Mouse (Mus musculus): Measurements from ENCODE around the gene Pou6f1. TPM values are rescaled to one million over a fixed set of nuclear protein-coding genes. Genes with fewer than 3 reads are reported as not detected.
"Not testable (repeated sequence)": the region's sequence is repeated elsewhere in the genome, so short reads cannot be mapped to it uniquely, and the experiment has no call there.

Pou6f1 gene
- polyA plus RNA-seq, 1 experiment from 2014 or later, result 29.0 TPM

DNA sequence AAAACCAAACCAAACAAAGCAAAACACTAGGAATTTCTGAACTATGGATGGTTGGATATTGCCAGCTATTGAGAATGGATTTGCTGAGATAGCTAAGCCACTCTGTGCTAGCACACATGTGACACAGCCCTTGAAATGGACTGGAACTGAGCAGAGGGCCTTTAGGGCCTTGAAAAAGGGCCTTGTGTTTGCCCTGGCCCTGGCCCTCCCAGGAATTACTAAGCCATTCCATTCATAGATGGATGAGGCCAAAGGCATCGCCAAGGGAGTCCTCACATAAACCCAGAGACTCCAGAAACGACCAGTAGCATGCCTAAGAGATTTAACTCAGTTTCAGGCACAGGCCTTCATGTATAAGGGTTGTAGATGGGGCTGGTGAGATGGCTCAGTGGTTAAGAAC lies 33.3 kb downstream of the Pou6f1 start:
- H3K27ac ChIP-seq, result no peak overlapping the region
- no peaks in the 10 kb centered on the region for H3K4me1 ChIP-seq
- no peaks in the 10 kb centered on the region for H3K36me3 ChIP-seq
- H3K4me2 ChIP-seq (replicated peaks), result no peak overlapping the region
- 63% methylated on average over 2 of the region's 2 CpGs for WGBS
- H3K9me3 ChIP-seq, result no peaks in the 10 kb centered on the region
- H3K4me3 ChIP-seq, result no peak overlapping the region
- no peak overlapping the region for H3K9ac ChIP-seq
- no peak for ATAC-seq (ENCODE audit: low FRiP score, low read depth)
- no peaks in the 10 kb centered on the region for H3K27me3 ChIP-seq (replicated peaks)

GRCm38 (mm10) chr15:100557705-100558433 lies 41.9 kb downstream of the Pou6f1 start:
- 81% methylated on average over 5 of the region's 5 CpGs for WGBS
- no peaks in the 10 kb centered on the region for H3K36me3 ChIP-seq
- H3K9me3 ChIP-seq, result no peaks in the 10 kb centered on the region
- no peak overlapping the region for H3K4me3 ChIP-seq
- no peak overlapping the region for H3K9ac ChIP-seq
- no peaks in the 10 kb centered on the region for H3K27me3 ChIP-seq (replicated peaks)
- H3K4me1 ChIP-seq, result no peaks in the 10 kb centered on the region
- ATAC-seq (ENCODE audit: low FRiP score, low read depth), result no peak
- no peak overlapping the region for H3K27ac ChIP-seq
- H3K4me2 ChIP-seq (replicated peaks), result no peak overlapping the region

DNA sequence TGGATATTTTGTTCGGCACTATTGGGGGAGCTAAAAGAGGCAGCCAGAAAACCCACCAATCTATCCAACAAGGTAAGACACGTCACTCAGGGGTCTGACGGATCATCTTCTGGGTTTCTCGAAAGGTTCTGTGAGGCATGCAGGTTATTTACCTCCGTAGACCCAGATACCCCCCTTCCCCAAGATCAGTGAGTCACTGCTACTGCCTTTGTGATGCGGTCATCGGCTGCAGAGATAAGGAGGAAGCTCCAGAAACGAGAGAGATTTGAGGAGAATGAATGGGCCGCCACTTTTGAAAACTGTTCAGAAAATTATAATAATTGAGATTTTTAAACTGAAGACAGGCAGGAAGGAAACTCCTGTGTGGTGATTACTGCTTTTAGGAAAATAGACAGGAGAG lies 43.4 kb downstream of the Pou6f1 start:
- Histone ChIP-seq H3K4me1 (no peaks in the 10 kb centered on the region), H3K36me3 (no peaks in the 10 kb centered on the region), H3K4me2 (replicated peaks) (no peak overlapping the region), H3K4me3 (no peak overlapping the region), H3K9me3 (no peaks in the 10 kb centered on the region), H3K27ac (no peak overlapping the region), H3K9ac (no peak overlapping the region), H3K27me3 (replicated peaks) (no peaks in the 10 kb centered on the region)
- 87% methylated on average over 9 of the region's 9 CpGs for WGBS
- ATAC-seq (ENCODE audit: low FRiP score, low read depth), result no peak

DNA sequence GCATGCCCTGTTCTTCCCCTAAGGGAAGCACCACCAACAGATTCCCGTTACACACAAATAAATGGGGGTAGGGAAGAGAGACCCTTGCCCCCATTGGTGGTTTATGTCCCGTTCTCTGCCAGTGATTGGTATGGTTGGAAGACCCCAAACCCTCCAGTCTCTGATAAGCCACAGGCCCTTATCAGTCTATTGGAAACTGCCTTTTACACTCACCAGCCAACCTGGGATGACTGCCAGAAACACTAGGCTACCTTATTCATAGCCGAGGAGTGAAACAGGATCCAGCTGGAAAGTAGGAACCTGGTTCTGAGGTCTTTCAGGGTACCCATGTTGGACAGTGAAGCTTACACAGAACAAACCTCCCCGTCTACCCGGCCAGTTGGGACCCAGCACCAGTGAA lies 43.8 kb downstream of the Pou6f1 start:
- H3K4me2 ChIP-seq (replicated peaks), result no peak overlapping the region
- 94% methylated on average over 5 of the region's 5 CpGs for WGBS
- H3K27ac ChIP-seq, result no peak overlapping the region
- peaks cover under 1% of the 10 kb centered on the region; the same call in 1 of the 2 replicates for H3K4me1 ChIP-seq
- no peak overlapping the region for H3K9ac ChIP-seq
- ATAC-seq (ENCODE audit: low FRiP score, low read depth), result no peak
- no peaks in the 10 kb centered on the region for H3K36me3 ChIP-seq
- H3K9me3 ChIP-seq, result no peaks in the 10 kb centered on the region
- no peak overlapping the region for H3K4me3 ChIP-seq
- H3K27me3 ChIP-seq (replicated peaks), result no peaks in the 10 kb centered on the region

DNA sequence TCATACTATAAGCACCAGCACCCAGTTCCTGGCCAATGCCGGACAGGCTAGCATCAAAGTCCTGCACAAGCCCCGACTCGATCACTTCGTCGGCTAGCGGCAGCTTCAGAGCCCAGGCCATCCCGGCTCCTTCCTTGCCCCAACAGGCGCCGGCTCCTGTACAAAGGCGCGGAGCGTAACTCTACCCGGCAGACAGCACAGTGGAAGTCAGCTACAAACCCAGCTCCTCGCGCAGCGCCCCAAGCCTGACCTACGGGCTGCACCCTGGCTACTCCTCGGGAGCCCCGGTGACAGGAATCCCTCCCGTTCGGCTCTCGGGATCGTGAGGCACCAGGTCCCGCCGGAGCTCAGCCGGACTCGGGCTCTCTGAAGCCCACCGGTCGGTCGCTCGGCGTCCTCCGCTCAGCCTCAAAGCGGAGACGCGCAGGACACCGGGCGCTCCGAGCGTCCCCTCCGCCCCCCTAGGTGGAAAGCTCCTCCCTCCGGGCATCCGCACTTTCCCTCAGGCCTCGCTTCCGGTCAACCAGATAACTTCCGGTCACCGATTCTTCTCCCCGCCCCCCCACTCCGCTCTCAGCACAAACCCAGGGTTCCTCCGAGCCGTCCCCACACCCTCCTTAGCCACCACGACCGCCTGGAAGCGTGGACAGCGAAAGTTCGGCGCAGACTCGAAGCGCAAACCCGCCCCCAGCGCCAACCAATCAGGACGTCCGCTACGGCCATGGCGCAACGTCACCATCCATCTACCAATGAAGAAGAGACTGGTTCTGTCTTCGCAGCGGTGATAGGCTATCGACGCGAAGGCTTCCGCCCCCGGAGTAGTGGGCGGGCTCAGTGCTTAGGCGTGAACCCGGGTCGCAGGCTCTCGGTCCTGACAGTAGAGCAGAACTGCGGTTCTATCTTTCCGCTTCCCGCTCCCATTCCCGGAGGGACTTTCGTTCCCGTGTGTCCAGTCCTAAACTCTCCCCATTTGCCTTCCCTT lies 48.2 kb downstream of the Pou6f1 start, which contains the start of gene Tfcp2:
Gene Tfcp2, minus strand, starts transcription at position 683 of the 982 bp plus-strand sequence.
- under 1% methylated on average over 84 of the region's 84 CpGs for WGBS
- Histone ChIP-seq H3K9me3 (no peaks in the 10 kb centered on the region), H3K4me3 (peak within 1 kb of the TSS; percentile 91), H3K4me1 (peaks cover 5% of the 10 kb centered on the region; the same call in 1 of the 2 replicates), H3K9ac (peak within 1 kb of the TSS; percentile 88), H3K27me3 (replicated peaks) (no peaks in the 10 kb centered on the region), H3K27ac (peak within 1 kb of the TSS; percentile 81), H3K4me2 (replicated peaks) (peak within 1 kb of the TSS; percentile 90), H3K36me3 (peaks cover 15% of the 10 kb centered on the region)
- ATAC-seq (ENCODE audit: low FRiP score, low read depth), result peak; percentile 100

GRCm38 (mm10) chr15:100550280-100550679 lies 49.5 kb downstream of the Pou6f1 start:
- WGBS, result 94% methylated on average over 4 of the region's 4 CpGs

DNA sequence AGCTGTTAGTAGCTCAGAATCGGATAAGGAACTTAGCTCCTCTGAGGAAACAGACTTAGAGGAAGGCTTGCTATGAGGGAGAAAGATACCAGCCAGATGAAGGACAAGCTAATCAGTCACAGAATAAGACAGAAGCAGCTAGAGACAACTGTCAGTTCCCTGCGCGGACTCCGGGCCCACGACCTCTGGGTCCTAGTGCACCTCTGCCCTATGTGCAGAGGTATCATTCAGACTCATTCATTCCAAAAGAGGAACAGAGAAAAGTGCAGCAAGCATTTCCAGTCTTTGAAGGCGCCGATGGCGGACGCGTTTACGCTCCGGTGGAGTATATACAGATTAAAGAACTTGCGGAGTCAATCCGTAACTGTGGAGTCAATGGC lies 56.1 kb downstream of the Pou6f1 start:
- not testable (repeated sequence) for H3K9me3 ChIP-seq; H3K4me2 ChIP-seq (replicated peaks); H3K4me3 ChIP-seq; H3K27me3 ChIP-seq (replicated peaks); H3K4me1 ChIP-seq; ATAC-seq (ENCODE audit: low FRiP score, low read depth); H3K27ac ChIP-seq; H3K9ac ChIP-seq
- H3K36me3 ChIP-seq, result peaks cover 27% of the 10 kb centered on the region
- 97% methylated on average over 14 of the region's 14 CpGs for WGBS

More at GRCm38 (mm10) chr15:100550280-100550679, 49.5 kb downstream of the Pou6f1 start:
- H3K27ac ChIP-seq, result no peak overlapping the region
- no peak for ATAC-seq (ENCODE audit: low FRiP score, low read depth)
- peaks cover 4% of the 10 kb centered on the region; the same call in 1 of the 2 replicates for H3K9me3 ChIP-seq
- no peak overlapping the region for H3K4me3 ChIP-seq
- H3K36me3 ChIP-seq, result peaks cover 15% of the 10 kb centered on the region
- peaks cover 5% of the 10 kb centered on the region; the same call in 1 of the 2 replicates for H3K4me1 ChIP-seq
- H3K27me3 ChIP-seq (replicated peaks), result no peaks in the 10 kb centered on the region
- H3K4me2 ChIP-seq (replicated peaks), result peak overlapping the region; percentile 90
- no peak overlapping the region for H3K9ac ChIP-seq

- WGBS, result 97% methylated on average over 28 of the region's 28 CpGs
- not testable (repeated sequence) for H3K27ac ChIP-seq; H3K9ac ChIP-seq; ATAC-seq (ENCODE audit: low FRiP score, low read depth); H3K27me3 ChIP-seq (replicated peaks); H3K4me2 ChIP-seq (replicated peaks); H3K9me3 ChIP-seq; H3K4me1 ChIP-seq; H3K4me3 ChIP-seq
- H3K36me3 ChIP-seq, result peaks cover 22% of the 10 kb centered on the region
Measured at GRCm38 (mm10) chr15:100542876-100543650, 56.7 kb downstream of the Pou6f1 start.

DNA sequence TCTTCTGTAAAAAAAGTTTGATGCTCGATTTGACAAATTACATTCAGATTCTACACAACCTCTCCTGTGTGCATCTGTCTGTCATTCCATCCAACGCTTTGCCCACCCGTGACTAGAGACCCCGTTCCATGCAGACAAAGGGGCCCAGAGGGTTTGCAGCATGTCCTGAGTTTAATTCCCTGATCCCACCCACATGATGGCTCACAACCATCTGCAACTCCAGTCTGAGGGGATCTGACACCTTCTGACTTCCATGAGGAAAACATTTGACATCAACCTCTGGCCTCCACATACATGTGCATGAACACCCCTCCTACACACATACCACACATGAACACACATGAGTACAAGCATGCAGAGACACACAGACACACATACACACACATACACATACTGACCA lies 58.4 kb downstream of the Pou6f1 start:
- Histone ChIP-seq H3K4me2 (replicated peaks) (no peak overlapping the region), H3K9ac (no peak overlapping the region), H3K9me3 (peaks cover 4% of the 10 kb centered on the region; the same call in 1 of the 2 replicates), H3K4me3 (no peak overlapping the region), H3K36me3 (peaks cover 17% of the 10 kb centered on the region), H3K4me1 (no peaks in the 10 kb centered on the region), H3K27me3 (replicated peaks) (no peaks in the 10 kb centered on the region), H3K27ac (no peak overlapping the region)
- 94% methylated on average over 4 of the region's 4 CpGs for WGBS
- ATAC-seq (ENCODE audit: low FRiP score, low read depth), result no peak

DNA sequence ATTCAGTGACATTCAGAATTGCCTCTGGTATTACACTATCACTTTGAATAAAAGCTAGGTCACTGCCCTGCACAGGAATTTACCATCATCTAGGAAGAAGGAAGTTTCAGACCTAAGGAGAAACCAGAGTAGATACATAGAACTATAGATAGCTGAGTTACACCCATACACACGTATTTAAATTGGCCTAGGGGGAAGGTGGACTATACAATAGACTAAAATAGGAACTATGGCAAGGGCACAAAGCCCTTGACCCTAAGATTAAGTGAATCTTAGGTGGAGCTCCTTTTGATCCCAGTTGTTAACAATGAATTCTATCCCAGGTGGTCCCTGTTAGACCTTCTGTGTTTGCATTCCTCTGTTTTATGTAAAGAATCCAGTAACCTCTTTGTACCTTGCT lies 58.8 kb downstream of the Pou6f1 start:
- peaks cover 21% of the 10 kb centered on the region for H3K36me3 ChIP-seq
- H3K4me2 ChIP-seq (replicated peaks); H3K9ac ChIP-seq; H3K9me3 ChIP-seq; H3K27me3 ChIP-seq (replicated peaks); ATAC-seq (ENCODE audit: low FRiP score, low read depth); H3K27ac ChIP-seq; H3K4me3 ChIP-seq; H3K4me1 ChIP-seq: not testable (repeated sequence)
- 90% methylated on average over 1 of the region's 1 CpGs for WGBS

DNA sequence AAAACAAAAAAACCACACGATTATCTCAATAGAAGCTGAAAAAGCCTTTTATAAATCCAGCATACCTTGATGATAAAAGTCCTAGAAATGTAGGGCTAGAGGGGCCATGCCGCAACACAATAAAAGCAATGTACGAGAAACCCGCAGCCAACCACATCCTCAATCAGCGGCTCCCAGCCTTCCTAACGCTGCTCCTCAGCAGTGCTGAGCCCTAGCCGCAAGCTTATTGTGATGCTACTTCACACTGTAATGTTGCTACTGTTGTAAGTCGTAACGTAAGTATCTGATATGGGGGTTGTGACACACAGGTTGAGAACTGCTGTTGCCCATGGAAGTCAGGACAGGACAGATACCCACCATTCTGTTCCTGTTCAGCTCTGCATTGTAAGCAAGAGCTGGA lies 60.4 kb downstream of the Pou6f1 start:
- no peaks in the 10 kb centered on the region for H3K27me3 ChIP-seq (replicated peaks)
- no peak overlapping the region for H3K27ac ChIP-seq
- no peak for ATAC-seq (ENCODE audit: low FRiP score, low read depth)
- H3K36me3 ChIP-seq, result peaks cover 27% of the 10 kb centered on the region
- H3K9me3 ChIP-seq, result no peaks in the 10 kb centered on the region
- H3K9ac ChIP-seq, result no peak overlapping the region
- H3K4me1 ChIP-seq, result no peaks in the 10 kb centered on the region
- no peak overlapping the region for H3K4me3 ChIP-seq
- WGBS, result 94% methylated on average over 9 of the region's 9 CpGs
- H3K4me2 ChIP-seq (replicated peaks), result no peak overlapping the region

DNA sequence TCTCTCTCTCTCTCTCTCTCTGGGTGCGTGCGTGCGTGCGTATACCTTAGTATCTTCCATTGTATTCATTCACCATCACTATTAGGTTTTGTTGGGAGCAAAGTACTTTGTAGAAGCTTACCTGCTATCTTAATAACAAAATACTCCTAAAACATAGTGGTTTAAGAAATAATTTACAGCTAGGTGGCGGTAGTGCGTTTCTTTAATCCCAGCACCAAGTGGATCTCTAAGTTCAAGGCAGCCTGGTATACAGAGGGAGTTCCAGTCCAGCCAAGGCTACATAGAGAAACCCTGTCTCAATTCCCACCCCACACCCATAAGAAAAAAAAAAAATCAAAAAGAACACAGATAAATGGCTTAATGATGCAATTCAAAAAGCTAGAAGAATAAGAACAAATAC lies 61.9 kb downstream of the Pou6f1 start:
- Histone ChIP-seq H3K27me3 (replicated peaks) (no peaks in the 10 kb centered on the region), H3K9ac (no peak overlapping the region), H3K27ac (no peak overlapping the region), H3K4me3 (no peak overlapping the region), H3K9me3 (no peaks in the 10 kb centered on the region), H3K4me1 (no peaks in the 10 kb centered on the region), H3K4me2 (replicated peaks) (no peak overlapping the region), H3K36me3 (peaks cover 37% of the 10 kb centered on the region)
- WGBS, result 85% methylated on average over 6 of the region's 6 CpGs
- no peak for ATAC-seq (ENCODE audit: low FRiP score, low read depth)
